Mouse (Mus musculus) limb, embryonic 13.5 days (tissue): ENCODE results near the gene Phospho1. TPM values are rescaled to one million over a fixed set of nuclear protein-coding genes. Genes with fewer than 3 reads are reported as not detected.

ENCODE experiments used
- ATAC-seq: fragments of 200-750 bp; cut with Nextera tagmentation; 2 replicates; pipeline ENCODE4 v1.8.0; 2017; ENCODE audit warnings: low read depth, moderate number of reproducible peaks, moderate TSS enrichment; ENCODE audit not compliant: low FRiP score
- H3K27ac ChIP-seq: fragments of 300-500 bp; sonication (generic); 2 replicates; pipeline ENCODE4 v1.5.1; 2015; ENCODE audit warnings: inconsistent platforms, mild to moderate bottlenecking, moderate library complexity
- H3K27me3 ChIP-seq: fragments of 300-500 bp; sonication (generic); 2 replicates; pipeline ENCODE4 v1.6.1; 2015; ENCODE audit warnings: mild to moderate bottlenecking, inconsistent platforms
- H3K36me3 ChIP-seq: fragments of 300-500 bp; sonication (generic); 2 replicates; pipeline ENCODE4 v1.6.1; 2015; ENCODE audit warnings: inconsistent platforms, mild to moderate bottlenecking, moderate library complexity
- H3K4me1 ChIP-seq: fragments of 300-500 bp; sonication (generic); 2 replicates; pipeline ENCODE4 v1.6.1; 2015; ENCODE audit warnings: inconsistent platforms
- H3K4me2 ChIP-seq: fragments of 300-500 bp; sonication (generic); replicated peaks from 2 replicates; pipeline ENCODE4 v1.6.1; 2015; ENCODE audit warnings: inconsistent platforms, mild to moderate bottlenecking, moderate library complexity
- H3K4me3 ChIP-seq: fragments of 300-500 bp; sonication (generic); 2 replicates; pipeline ENCODE4 v1.5.1; 2015; ENCODE audit warnings: moderate library complexity, mild to moderate bottlenecking, inconsistent platforms
- H3K9ac ChIP-seq: fragments of 300-500 bp; sonication (generic); 2 replicates; pipeline ENCODE4 v1.6.1; 2015; ENCODE audit warnings: mild to moderate bottlenecking, inconsistent platforms
- H3K9me3 ChIP-seq: fragments of 300-500 bp; sonication (generic); 2 replicates; pipeline ENCODE4 v1.6.1; 2016; ENCODE audit warnings: inconsistent platforms
- WGBS: fragments of 180-500 bp; shearing (Covaris S2); methylation state at CpG from one replicate; pipeline ENCODE4 v1.1.7; 2015; 5-methylcytosine and 5-hydroxymethylcytosine counted together
- polyA plus RNA-seq: library from polyadenylated mRNA; unstranded; fragments of >200 nt; fragmentation: Nextera tagmentation; extraction: Ambion mirVana; gene quantifications from 2 replicates; pipeline ENCODE4 v1.2.1, GENCODE M21; 2015

Phospho1 gene
- polyA plus RNA-seq, 1 experiment from 2014 or later: 0.89 TPM

GRCm38 (mm10) chr11:95830411-95831275 is 6.3 kb downstream of the Phospho1 start:
- Histone ChIP-seq H3K36me3 (no peaks in the 10 kb centered on the region), H3K9ac (peak overlapping the region; percentile 35; the same call in 1 of the 2 replicates), H3K4me3 (peak overlapping the region; percentile 38), H3K4me2 (peak overlapping the region; percentile 60), H3K27ac (no peak overlapping the region), H3K4me1 (peaks cover 36% of the 10 kb centered on the region), H3K9me3 (no peaks in the 10 kb centered on the region), H3K27me3 (peaks cover 99% of the 10 kb centered on the region)
- 2% methylated on average over 80 of the region's 80 CpGs for WGBS
- ATAC-seq: no peak

DNA sequence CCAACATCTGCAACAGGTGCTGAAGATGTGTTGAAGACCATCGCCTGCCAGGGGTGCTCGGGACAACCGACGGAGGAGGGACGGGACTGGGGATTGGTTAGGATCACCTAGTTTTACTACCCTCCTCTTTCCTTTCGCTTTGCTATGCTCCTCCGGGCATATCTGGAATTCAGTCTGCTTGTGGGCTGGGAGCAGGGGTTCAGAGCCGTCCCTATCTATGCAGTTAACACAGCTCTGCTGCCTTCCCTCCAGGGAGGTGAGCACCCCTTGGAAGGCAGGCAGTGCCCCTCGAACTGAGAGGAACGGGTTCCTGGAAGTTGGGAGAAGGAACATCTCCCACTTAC is 6.9 kb downstream of the Phospho1 start:
- Histone ChIP-seq H3K4me2 (peak overlapping the region; percentile 60), H3K9ac (0 out of 2 replicates have a peak overlapping the region, but pooled peaks have one; percentile 4), H3K4me1 (peaks cover 42% of the 10 kb centered on the region)

GRCm38 (mm10) chr11:95831641-95832040 is 7.3 kb downstream of the Phospho1 start:
- H3K4me3 ChIP-seq: peak overlapping the region; percentile 38
- no peak overlapping the region for H3K9ac ChIP-seq
- H3K4me1 ChIP-seq: peaks cover 46% of the 10 kb centered on the region
- H3K9me3 ChIP-seq: no peaks in the 10 kb centered on the region
- H3K27ac ChIP-seq: no peak overlapping the region
- peak overlapping the region; percentile 60 for H3K4me2 ChIP-seq
- peaks cover 99% of the 10 kb centered on the region for H3K27me3 ChIP-seq
- 1% methylated on average over 15 of the region's 15 CpGs for WGBS
- no peak for ATAC-seq
- H3K36me3 ChIP-seq: no peaks in the 10 kb centered on the region

More for the DNA sequence above, 6.9 kb downstream of the Phospho1 start:
- no peaks in the 10 kb centered on the region for H3K36me3 ChIP-seq
- 5% methylated on average over 10 of the region's 10 CpGs for WGBS
- no peak overlapping the region for H3K27ac ChIP-seq
- H3K9me3 ChIP-seq: no peaks in the 10 kb centered on the region
- no peak for ATAC-seq
- H3K4me3 ChIP-seq: peak overlapping the region; percentile 38
- peaks cover 99% of the 10 kb centered on the region for H3K27me3 ChIP-seq

- H3K4me3 ChIP-seq: no peak overlapping the region
- peaks cover 98% of the 10 kb centered on the region for H3K27me3 ChIP-seq
- WGBS: 41% methylated on average over 18 of the region's 18 CpGs
- no peaks in the 10 kb centered on the region for H3K36me3 ChIP-seq
- no peak overlapping the region for H3K27ac ChIP-seq
- H3K4me1 ChIP-seq: peaks cover 53% of the 10 kb centered on the region
- H3K9me3 ChIP-seq: no peaks in the 10 kb centered on the region
- no peak overlapping the region for H3K4me2 ChIP-seq
- no peak for ATAC-seq
- no peak overlapping the region for H3K9ac ChIP-seq
Measured at GRCm38 (mm10) chr11:95832129-95833005, 8.1 kb downstream of the Phospho1 start.

- no peak overlapping the region for H3K27ac ChIP-seq
- H3K9ac ChIP-seq: no peak overlapping the region
- peaks cover 97% of the 10 kb centered on the region for H3K27me3 ChIP-seq
- ATAC-seq: no peak
- peaks cover 57% of the 10 kb centered on the region for H3K4me1 ChIP-seq
- no peaks in the 10 kb centered on the region for H3K36me3 ChIP-seq
- H3K4me2 ChIP-seq: no peak overlapping the region
- WGBS: 22% methylated on average over 8 of the region's 8 CpGs
- no peak overlapping the region for H3K4me3 ChIP-seq
- no peaks in the 10 kb centered on the region for H3K9me3 ChIP-seq
Measured at GRCm38 (mm10) chr11:95833006-95833570, 8.8 kb downstream of the Phospho1 start.

DNA sequence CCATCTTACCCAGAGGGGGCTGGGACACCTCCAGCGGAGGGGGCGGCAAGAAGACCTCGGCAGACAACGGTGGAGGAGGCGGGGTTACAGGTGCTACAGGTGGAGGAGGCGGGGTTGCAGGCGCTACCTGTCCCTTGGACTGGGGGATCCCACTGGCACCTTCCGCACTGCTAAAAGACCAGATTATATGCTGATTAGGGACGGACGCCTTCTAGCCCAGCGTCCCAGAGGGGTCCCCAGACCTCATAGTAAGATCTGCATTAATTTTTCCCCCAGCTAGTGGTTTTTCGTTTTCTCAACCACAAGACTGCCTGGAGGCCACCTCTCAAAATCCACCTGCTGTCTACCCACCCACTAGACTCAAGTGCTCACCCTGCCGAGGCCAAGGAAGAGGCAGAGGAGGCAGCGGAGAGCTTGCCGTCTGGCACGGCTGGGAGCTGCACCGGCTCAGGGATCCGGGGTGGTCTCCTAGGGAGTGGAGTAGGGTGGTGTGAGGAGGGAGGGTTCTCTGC is 9.4 kb downstream of the Phospho1 start:
- Histone ChIP-seq H3K27ac (no peak overlapping the region), H3K27me3 (peaks cover 97% of the 10 kb centered on the region), H3K4me2 (0 out of 2 replicates have a peak overlapping the region, but pooled peaks have one; percentile 17), H3K9me3 (no peaks in the 10 kb centered on the region), H3K9ac (no peak overlapping the region; the same call in 1 of the 2 replicates), H3K36me3 (no peaks in the 10 kb centered on the region), H3K4me3 (peak overlapping the region; percentile 11), H3K4me1 (peaks cover 57% of the 10 kb centered on the region)
- no peak for ATAC-seq
- WGBS: 6% methylated on average over 18 of the region's 18 CpGs

- Histone ChIP-seq H3K4me1 (peaks cover 57% of the 10 kb centered on the region), H3K36me3 (no peaks in the 10 kb centered on the region), H3K4me2 (peak overlapping the region; percentile 17; the same call in 1 of the 2 replicates), H3K27me3 (peaks cover 92% of the 10 kb centered on the region), H3K9ac (no peak overlapping the region; the same call in 1 of the 2 replicates), H3K27ac (no peak overlapping the region), H3K9me3 (no peaks in the 10 kb centered on the region), H3K4me3 (peak overlapping the region; percentile 11)
- peak; percentile 10; the same call in 1 of the 2 replicates for ATAC-seq
- 3% methylated on average over 22 of the region's 22 CpGs for WGBS
Measured at GRCm38 (mm10) chr11:95834143-95834667, 9.9 kb downstream of the Phospho1 start.

DNA sequence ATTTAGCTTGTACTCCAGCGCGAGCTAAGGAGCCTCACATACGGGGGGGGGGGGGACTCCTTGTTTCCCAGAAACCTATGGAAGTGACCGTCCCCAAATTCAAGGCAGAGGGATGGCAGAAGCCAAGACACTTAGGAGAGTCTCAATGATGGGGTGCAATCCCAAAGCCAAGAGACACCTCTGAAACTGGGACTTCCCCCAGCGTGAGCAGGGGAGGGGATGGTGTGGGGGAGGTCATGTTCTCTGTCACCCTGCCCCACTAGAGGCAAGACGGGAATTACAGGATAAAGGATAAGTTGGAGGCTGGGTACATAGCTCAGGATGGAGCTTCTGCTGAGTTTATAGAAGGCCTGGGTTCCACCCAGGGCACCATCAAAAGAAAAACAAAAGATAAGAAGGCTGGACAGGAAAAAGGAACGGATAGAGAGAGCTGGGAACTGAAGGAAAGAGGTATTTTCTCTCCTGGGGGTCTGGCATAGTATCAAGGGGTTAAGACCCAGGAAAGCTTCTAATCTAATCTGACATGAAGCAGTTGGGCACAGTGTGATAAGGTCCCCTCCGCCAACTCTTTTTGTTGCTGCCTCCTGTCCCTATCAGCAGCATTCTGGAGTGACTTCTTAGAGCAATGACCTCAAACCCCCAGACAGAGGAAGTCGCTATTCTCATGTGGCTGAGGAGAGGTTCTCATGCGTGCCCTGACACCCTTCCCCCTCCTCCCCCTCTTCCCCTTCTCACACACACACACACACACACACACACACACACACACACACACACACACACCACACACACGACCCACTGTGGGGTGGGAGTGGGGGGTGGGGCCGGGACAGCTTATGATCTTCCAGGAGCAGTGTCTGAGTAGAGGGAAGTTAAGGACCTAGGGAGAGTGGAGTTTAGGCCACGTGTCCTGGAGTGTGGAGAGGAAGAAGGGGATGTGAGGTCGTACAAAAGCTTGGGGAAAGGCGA is 10.7 kb downstream of the Phospho1 start:
- no peaks in the 10 kb centered on the region for H3K36me3 ChIP-seq
- peaks cover 57% of the 10 kb centered on the region for H3K4me1 ChIP-seq
- no peak overlapping the region for H3K4me3 ChIP-seq
- H3K27me3 ChIP-seq: peaks cover 84% of the 10 kb centered on the region
- WGBS: 15% methylated on average over 15 of the region's 15 CpGs
- no peak overlapping the region for H3K9ac ChIP-seq
- 0 out of 2 replicates have a peak overlapping the region, but pooled peaks have one; percentile 17 for H3K4me2 ChIP-seq
- H3K9me3 ChIP-seq: no peaks in the 10 kb centered on the region
- H3K27ac ChIP-seq: no peak overlapping the region
- ATAC-seq: no peak

DNA sequence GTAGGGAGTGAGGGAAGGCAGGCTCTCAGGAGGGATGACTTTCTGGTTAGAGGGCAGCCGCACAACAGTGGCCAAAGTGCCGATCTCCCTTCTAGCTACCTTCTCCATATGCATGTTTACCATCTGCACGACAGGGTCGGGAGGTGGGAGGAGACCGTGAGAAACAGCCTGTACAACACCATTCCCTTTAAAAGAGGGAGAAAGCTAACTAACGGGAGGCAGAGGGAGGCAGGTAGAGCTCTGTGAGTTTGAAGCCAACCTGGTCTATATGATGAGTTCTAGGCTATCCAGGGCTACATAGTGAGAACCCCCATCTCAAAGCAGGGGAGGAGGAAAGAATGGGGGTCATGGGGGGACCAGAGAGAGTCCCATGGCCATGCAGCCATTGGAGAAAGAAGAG is 11.5 kb downstream of the Phospho1 start:
- peaks cover 50% of the 10 kb centered on the region for H3K4me1 ChIP-seq
- no peaks in the 10 kb centered on the region for H3K36me3 ChIP-seq
- peaks cover 76% of the 10 kb centered on the region for H3K27me3 ChIP-seq
- no peak overlapping the region for H3K9ac ChIP-seq
- H3K9me3 ChIP-seq: no peaks in the 10 kb centered on the region
- no peak overlapping the region for H3K4me3 ChIP-seq
- H3K27ac ChIP-seq: no peak overlapping the region
- no peak overlapping the region for H3K4me2 ChIP-seq
- 40% methylated on average over 6 of the region's 6 CpGs for WGBS
- ATAC-seq: no peak

DNA sequence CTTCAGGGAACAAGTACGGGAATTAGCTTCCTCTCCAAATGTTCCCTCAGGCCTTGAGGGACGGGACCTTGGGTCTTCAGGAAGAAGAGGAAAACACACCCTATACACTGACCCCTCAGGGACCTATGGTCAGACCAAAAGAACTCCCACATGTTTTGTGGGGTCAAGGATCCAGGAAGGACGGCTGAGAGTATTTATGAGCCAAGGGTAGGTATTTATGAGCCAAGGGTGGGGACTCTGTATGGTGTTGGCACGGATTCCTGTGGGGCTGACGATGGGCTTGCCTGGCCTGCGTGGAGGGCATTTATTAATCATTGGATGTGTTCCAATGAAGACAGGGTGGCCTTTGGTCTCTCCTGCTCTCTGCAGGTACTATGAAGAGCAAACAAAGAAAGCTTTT is 12.1 kb downstream of the Phospho1 start:
- WGBS: 29% methylated on average over 6 of the region's 6 CpGs
- H3K9me3 ChIP-seq: no peaks in the 10 kb centered on the region
- no peak overlapping the region for H3K9ac ChIP-seq
- no peak for ATAC-seq
- H3K4me1 ChIP-seq: peaks cover 44% of the 10 kb centered on the region
- H3K27me3 ChIP-seq: peaks cover 75% of the 10 kb centered on the region
- 0 out of 2 replicates have a peak overlapping the region, but pooled peaks have one; percentile 24 for H3K27ac ChIP-seq
- H3K4me3 ChIP-seq: no peak overlapping the region
- H3K36me3 ChIP-seq: no peaks in the 10 kb centered on the region
- no peak overlapping the region for H3K4me2 ChIP-seq
